11 mouse cellular contexts compared by ENCODE assay signal in genomic region chr7:50195080-50195611, GRCm38 (mm10).
"Had no signal": no experiment of that assay in that cellular context is flagged by ENCODE, and none has a peak within 500 bp of the region (broad histone marks: within the 10 kb centered on the region; RNA-seq: fewer than 3 reads in every experiment).

No protein-coding gene starts in this region.

- DNase-seq: kidney, adult 9 months; kidney, postnatal 14 days; thymus, postnatal 4 days had no signal

- H3K9me3 ChIP-seq: limb, embryonic 10.5 days; liver, embryonic 15.5 days; midbrain, embryonic 15.5 days; neural tube, embryonic 12.5 days had no signal

- ATAC-seq: intestine, embryonic 16.5 days; midbrain, embryonic 15.5 days had no signal

- H3K27me3 ChIP-seq: liver, embryonic 15.5 days; midbrain, embryonic 15.5 days; neural tube, embryonic 12.5 days had no signal

- H3K4me3 ChIP-seq: left cerebral cortex, adult 2 months; limb, embryonic 10.5 days; liver, embryonic 15.5 days; midbrain, embryonic 15.5 days; neural tube, embryonic 12.5 days had no signal

- H3K36me3 ChIP-seq: limb, embryonic 10.5 days; liver, embryonic 15.5 days; midbrain, embryonic 15.5 days; neural tube, embryonic 12.5 days had no signal

- H3K4me1 ChIP-seq: limb, embryonic 10.5 days; liver, embryonic 15.5 days; midbrain, embryonic 15.5 days; neural tube, embryonic 12.5 days had no signal

- H3K27ac ChIP-seq: left cerebral cortex, adult 2 months; limb, embryonic 10.5 days; liver, embryonic 15.5 days; midbrain, embryonic 15.5 days; neural tube, embryonic 12.5 days had no signal

- H3K9ac ChIP-seq: liver, embryonic 15.5 days; midbrain, embryonic 15.5 days; neural tube, embryonic 12.5 days had no signal

- H3K4me2 ChIP-seq: liver, embryonic 11.5 days; liver, embryonic 15.5 days; midbrain, embryonic 11.5 days; midbrain, embryonic 15.5 days; neural tube, embryonic 12.5 days had no signal
